Comparison of ENCODE assay signal across 8 mouse cellular contexts in genomic region chr1:187031796-187032195, GRCm38 (mm10).
A peak's percentile ranks its signal among the peaks of the same experiment; 100 is the strongest.
DNase-seq lines count a peak whose midpoint lies in the region; ATAC-seq and TF ChIP-seq lines count a peak whose summit lies in the region.

No protein-coding gene starts in this region.

- ATAC-seq in neural tube, embryonic 12.5 days (ENCODE audit: low FRiP score, low read depth) = 0 out of 2 replicates have a peak, but pooled peaks have one; percentile 17
- ATAC-seq in neural tube, embryonic 15.5 days (ENCODE audit: low FRiP score) = no peak
- no peak for ATAC-seq in hindbrain, postnatal 0 days

- no peaks in the 10 kb centered on the region for H3K27me3 ChIP-seq in neural tube, embryonic 12.5 days (replicated peaks)
- H3K27me3 ChIP-seq in neural tube, embryonic 15.5 days (replicated peaks) = no peaks in the 10 kb centered on the region
- no peaks in the 10 kb centered on the region for H3K27me3 ChIP-seq in hindbrain, postnatal 0 days (ENCODE audit: insufficient read depth, low read length)

- H3K9me3 ChIP-seq in neural tube, embryonic 12.5 days = no peaks in the 10 kb centered on the region
- no peaks in the 10 kb centered on the region for H3K9me3 ChIP-seq in neural tube, embryonic 15.5 days (replicated peaks)
- H3K9me3 ChIP-seq in hindbrain, postnatal 0 days (ENCODE audit: low read length) = no peaks in the 10 kb centered on the region

- no peaks in the 10 kb centered on the region for H3K36me3 ChIP-seq in neural tube, embryonic 12.5 days
- H3K36me3 ChIP-seq in neural tube, embryonic 15.5 days = no peaks in the 10 kb centered on the region
- H3K36me3 ChIP-seq in hindbrain, postnatal 0 days (ENCODE audit: insufficient read depth, low read length) = no peaks in the 10 kb centered on the region

- H3K4me3 ChIP-seq in neural tube, embryonic 12.5 days = no peak overlapping the region
- H3K4me3 ChIP-seq in neural tube, embryonic 15.5 days (replicated peaks) = no peak overlapping the region
- no peak overlapping the region for H3K4me3 ChIP-seq in hindbrain, postnatal 0 days (ENCODE audit: low read length)

- WGBS in neural tube, embryonic 12.5 days = 37% methylated on average over 6 of the region's 6 CpGs
- 38% methylated on average over 6 of the region's 6 CpGs for WGBS in neural tube, embryonic 15.5 days
- 38% methylated on average over 6 of the region's 6 CpGs for WGBS in hindbrain, postnatal 0 days

- H3K4me2 ChIP-seq in neural tube, embryonic 12.5 days (replicated peaks) = no peak overlapping the region
- H3K4me2 ChIP-seq in neural tube, embryonic 15.5 days = no peak overlapping the region
- no peak overlapping the region for H3K4me2 ChIP-seq in hindbrain, postnatal 0 days (ENCODE audit: low read depth, low read length)

- H3K9ac ChIP-seq in neural tube, embryonic 12.5 days = no peak overlapping the region
- no peak overlapping the region for H3K9ac ChIP-seq in neural tube, embryonic 15.5 days (replicated peaks)
- no peak overlapping the region for H3K9ac ChIP-seq in hindbrain, postnatal 0 days (replicated peaks; ENCODE audit: low read length)

- intact Hi-C loops in left cerebral cortex, postnatal 25 days (cut with DNase I) = loop anchor here (2.0 to 10.0 kb wide), 2 partner anchors 87 to 403 kb away; no protein-coding TSS in a partner anchor

- TF ChIP-seq CTCF in hindbrain, postnatal 0 days (IDR thresholded peaks at IDR 0.05; ENCODE audit: low read depth) = peak; percentile 80

- H3K4me1 ChIP-seq in neural tube, embryonic 12.5 days = no peaks in the 10 kb centered on the region
- no peaks in the 10 kb centered on the region for H3K4me1 ChIP-seq in neural tube, embryonic 15.5 days
- H3K4me1 ChIP-seq in hindbrain, postnatal 0 days (ENCODE audit: insufficient read depth, low read length) = no peaks in the 10 kb centered on the region

- no peak overlapping the region for H3K27ac ChIP-seq in neural tube, embryonic 12.5 days
- no peak overlapping the region for H3K27ac ChIP-seq in neural tube, embryonic 15.5 days (replicated peaks)
- H3K27ac ChIP-seq in hindbrain, postnatal 0 days = no peak overlapping the region

- peak; percentile 31 to 76 for DNase-seq in adrenal gland, adult (ENCODE audit: inconsistent age in 2 of 2, low spot score in 1 of 2)
- DNase-seq in adrenal gland, postnatal 4 days (ENCODE audit: low spot score in 2 of 2) = no peak
- peak; percentile 7 for DNase-seq in cerebellum, adult 9-10 months
- peak; percentile 79 for DNase-seq in hindbrain, postnatal 0 days (ENCODE audit: low spot score)
- peak; percentile 44 to 66 for DNase-seq in left cerebral cortex, postnatal 25 days (ENCODE audit: low spot score in 2 of 2)
- DNase-seq in skeletal muscle tissue, adult 2 months (ENCODE audit: low read depth, low spot score) = peak; percentile 21

Comparison
In these comparisons a context has a peak if more than half of its experiments do, and no peak if none do; other contexts are left out.
1. DNase-seq: peak in adrenal gland, adult (2 of 2), cerebellum, adult 9-10 months (single experiment), hindbrain, postnatal 0 days (single experiment), left cerebral cortex, postnatal 25 days (2 of 2) and skeletal muscle tissue, adult 2 months (single experiment); none in adrenal gland, postnatal 4 days (0 of 2).